Mouse (Mus musculus) thymus, postnatal 0 days (tissue): ENCODE data around the gene Rnaseh2c. TPM values are rescaled to one million over a fixed set of nuclear protein-coding genes. Genes with fewer than 3 reads are reported as not detected.

Experiments
- DNase-seq: peaks from one replicate; pipeline ENCODE4 v3.0.0-alpha.2; 2015; ENCODE audit warnings: low spot score
- polyA plus RNA-seq: library from polyadenylated mRNA; unstranded; fragments of >200 nt; fragmentation: Nextera tagmentation; extraction: Ambion mirVana; gene quantifications from 2 replicates; pipeline ENCODE4 v1.2.1, GENCODE M21; 2015

Rnaseh2c gene
- polyA plus RNA-seq, 1 experiment from 2014 or later = 127 TPM

DNA sequence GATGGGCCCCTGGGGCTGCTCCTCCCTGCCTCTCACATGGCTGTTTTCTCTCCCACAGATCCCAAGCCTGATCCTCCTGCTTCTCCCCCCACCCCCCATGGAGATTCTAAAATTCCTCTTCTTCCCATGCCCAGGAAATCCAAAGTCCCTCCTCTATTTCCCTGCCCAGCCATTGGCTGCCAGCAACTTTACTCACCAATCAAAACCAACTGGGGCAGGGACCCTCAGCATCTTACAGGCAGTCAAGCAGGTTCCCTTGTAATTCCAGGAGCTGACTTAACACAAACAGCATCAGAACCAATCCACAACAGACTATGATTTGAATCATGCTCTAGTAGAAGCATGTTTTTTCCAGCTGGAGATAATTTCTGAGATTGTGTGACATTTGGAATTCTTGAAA is 28.2 kb downstream of the Rnaseh2c start:
- DNase-seq = no peak

- DNase-seq = no peak
Measured at GRCm38 (mm10) chr19:5632120-5632519, 30.4 kb downstream of the Rnaseh2c start.

DNA sequence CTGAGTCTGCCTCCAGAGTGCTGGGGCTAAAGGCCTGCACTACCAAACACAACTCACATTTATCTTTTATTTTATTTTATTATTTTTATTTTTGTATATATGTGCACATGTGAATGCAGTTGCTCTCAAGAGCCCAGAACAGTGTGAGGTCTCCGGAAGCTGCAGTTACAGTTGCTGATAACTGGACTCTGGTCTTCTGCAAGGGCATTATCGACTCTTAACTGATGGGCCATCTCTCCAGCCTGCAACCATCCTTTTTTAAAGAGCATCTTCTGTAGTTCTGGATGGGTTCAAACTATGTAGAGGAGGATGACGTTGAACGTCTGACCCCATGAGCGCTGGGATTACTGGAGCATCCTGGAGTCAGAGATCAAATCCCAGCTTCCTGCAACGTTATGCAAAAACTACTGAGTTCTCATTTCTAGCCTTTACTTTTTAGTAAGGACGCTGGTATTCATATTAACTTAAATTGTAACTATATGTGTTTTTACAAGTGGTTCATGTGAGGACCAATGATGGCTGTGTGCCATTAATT is 34.4 kb downstream of the Rnaseh2c start:
- DNase-seq = no peak

DNA sequence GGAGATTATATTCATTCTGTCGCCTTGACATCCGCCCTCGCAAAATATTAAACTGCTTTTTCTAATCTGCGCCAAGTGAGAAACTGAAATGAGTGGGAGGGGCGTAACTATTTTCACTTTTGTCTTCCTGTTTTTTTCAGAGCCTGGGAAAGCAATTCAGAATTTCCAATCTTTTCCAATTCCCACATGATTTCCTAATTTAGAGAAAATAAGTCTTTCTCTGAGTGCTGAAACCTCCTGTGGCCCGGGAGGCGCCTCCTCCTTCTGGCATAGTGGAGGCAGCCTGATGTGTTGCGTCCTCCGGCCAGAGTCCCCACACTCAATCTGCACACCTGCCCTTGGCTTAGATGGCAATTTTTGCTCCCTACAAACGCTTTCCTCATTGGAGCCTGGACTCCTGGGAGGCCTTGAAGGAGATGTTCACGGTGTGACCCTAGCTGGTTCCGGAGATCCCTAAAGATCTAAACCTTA is 34.9 kb downstream of the Rnaseh2c start:
- no peak for DNase-seq

GRCm38 (mm10) chr19:5637069-5638047 is 35.7 kb downstream of the Rnaseh2c start, which contains the start of gene Rela:
TSS of gene Rela (plus strand) at chr19:5637483.
- DNase-seq = peak; percentile 87

GRCm38 (mm10) chr19:5638416-5639005 is 36.8 kb downstream of the Rnaseh2c start:
- DNase-seq = no peak

GRCm38 (mm10) chr19:5640339-5640738 is 38.7 kb downstream of the Rnaseh2c start:
- no peak for DNase-seq

GRCm38 (mm10) chr19:5641021-5641420 is 39.3 kb downstream of the Rnaseh2c start:
- no peak for DNase-seq

GRCm38 (mm10) chr19:5641641-5642040 is 40.0 kb downstream of the Rnaseh2c start:
- no peak for DNase-seq

GRCm38 (mm10) chr19:5645280-5645679 is 43.6 kb downstream of the Rnaseh2c start:
- no peak for DNase-seq

DNA sequence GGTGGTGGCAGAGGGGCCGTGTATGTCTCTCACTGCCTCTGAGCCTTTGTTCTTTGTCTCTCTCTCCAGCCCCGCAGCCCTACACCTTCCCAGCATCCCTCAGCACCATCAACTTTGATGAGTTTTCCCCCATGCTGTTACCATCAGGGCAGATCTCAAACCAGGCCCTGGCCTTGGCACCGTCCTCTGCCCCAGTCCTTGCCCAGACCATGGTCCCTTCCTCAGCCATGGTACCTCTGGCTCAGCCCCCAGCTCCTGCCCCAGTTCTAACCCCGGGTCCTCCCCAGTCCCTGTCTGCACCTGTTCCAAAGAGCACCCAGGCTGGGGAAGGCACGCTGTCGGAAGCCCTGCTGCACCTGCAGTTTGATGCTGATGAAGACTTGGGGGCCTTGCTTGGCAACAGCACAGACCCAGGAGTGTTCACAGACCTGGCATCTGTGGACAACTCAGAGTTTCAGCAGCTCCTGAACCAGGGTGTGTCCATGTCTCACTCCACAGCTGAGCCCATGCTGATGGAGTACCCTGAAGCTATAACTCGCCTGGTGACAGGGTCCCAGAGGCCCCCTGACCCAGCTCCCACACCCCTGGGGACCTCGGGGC is 45.2 kb downstream of the Rnaseh2c start:
- DNase-seq = no peak

GRCm38 (mm10) chr19:5647791-5648190 is 46.1 kb downstream of the Rnaseh2c start:
- DNase-seq = no peak

- peak; percentile 91 for DNase-seq
Measured at GRCm38 (mm10) chr19:5648401-5649297, 47.0 kb downstream of the Rnaseh2c start.

DNA sequence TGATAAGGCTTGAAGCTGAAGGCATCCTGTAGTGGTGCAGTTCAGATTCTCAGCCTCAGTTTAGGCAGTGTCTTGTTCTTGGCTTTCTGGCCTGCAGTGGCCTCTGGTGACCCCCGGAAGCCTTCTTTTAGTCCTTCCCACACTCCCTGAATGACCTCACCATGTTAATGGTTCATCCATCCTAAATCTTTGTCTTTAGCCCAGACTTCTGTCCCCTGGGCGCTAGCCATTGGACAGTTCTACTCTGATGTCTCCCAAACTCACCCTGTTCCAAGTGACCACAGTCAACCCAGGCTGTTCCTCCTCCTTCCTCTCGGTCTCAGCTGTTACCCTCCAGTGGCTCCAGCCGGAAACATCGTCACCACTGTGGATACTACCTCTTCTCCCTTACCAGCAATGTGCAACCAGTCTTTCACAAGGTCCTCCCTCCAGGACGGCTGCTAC is 47.6 kb downstream of the Rnaseh2c start:
- no peak for DNase-seq

DNA sequence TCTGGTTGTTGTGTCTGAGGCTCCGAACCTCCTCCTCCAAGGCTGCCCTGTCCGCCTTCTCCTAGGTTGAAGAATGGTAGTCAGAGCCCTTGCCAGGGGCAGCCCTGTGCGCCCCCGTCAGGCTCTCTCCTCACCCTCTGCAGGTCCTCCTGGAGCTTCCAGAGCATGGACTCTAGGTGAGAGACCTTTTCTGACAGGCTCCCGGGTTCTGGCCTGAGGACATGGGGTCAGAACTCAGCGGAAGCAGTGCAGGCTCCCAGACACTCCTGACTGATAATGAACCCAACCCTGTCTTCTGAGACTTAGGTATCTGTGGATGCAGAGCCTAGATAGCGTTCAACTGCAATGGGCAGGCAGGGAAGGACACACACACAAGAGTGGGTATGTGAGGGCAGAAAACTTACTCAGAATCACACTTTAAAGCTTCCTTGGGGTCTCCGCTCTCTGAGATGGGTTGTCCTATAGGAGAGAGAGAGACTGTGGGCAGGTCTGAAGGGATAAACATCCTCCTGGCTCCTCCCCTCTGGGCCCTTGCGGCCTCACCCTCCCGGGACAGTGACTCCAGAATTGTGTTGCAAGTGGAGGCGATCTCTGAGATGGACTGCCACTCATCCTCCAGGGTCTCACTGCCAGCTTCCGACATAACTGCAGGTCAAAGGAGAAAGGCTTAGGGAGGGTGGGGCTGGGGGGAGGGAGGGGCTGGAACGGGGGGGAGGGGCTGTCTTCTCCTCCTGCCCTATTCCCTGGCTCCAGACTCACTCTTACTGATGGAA is 50.0 kb downstream of the Rnaseh2c start:
- no peak for DNase-seq

GRCm38 (mm10) chr19:5652570-5652969 is 50.9 kb downstream of the Rnaseh2c start:
- no peak for DNase-seq

GRCm38 (mm10) chr19:5653969-5654719 is 52.5 kb downstream of the Rnaseh2c start:
- DNase-seq = no peak

DNA sequence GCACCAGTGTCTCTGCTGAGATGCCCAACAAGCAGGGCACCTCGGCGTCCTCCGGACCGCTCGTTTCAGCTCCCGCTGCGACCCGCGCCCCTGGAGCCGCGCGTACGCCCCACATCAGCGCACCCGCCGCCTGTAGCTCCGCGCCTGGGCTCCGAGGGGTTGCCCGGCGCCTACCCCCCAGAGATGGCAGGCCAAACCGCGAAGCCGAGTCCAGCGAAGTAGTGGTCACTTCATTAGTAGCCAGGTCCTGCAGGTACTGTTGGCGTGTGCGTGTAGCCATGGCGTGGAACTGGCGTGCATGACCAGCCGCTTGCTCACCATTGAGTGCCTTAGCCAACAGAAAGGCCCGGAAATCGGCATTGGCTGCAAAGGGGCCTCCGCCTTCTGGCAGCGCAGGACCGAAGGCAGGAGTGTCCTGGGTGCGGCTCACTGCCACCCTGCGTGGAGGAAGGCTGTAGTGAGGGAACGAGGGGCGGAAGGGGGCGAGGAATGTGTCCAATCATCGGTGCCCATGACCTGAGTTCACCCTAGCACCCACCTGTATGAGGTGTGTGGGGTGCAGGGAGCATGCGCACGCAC is 53.1 kb downstream of the Rnaseh2c start:
- DNase-seq = no peak
